Mouse (Mus musculus) induced T-regulatory cell, adult 2 months (primary cell): Measurements from ENCODE around the gene Ptcd3.
"Not testable (repeated sequence)": the region's sequence is repeated elsewhere in the genome, so short reads cannot be mapped to it uniquely, and the experiment has no call there.

ENCODE experiments used
- DNase-seq: peaks from one replicate; pipeline ENCODE4 v3.0.0-alpha.2; 2012; ENCODE audit warnings: low read depth

Gene Ptcd3

DNA sequence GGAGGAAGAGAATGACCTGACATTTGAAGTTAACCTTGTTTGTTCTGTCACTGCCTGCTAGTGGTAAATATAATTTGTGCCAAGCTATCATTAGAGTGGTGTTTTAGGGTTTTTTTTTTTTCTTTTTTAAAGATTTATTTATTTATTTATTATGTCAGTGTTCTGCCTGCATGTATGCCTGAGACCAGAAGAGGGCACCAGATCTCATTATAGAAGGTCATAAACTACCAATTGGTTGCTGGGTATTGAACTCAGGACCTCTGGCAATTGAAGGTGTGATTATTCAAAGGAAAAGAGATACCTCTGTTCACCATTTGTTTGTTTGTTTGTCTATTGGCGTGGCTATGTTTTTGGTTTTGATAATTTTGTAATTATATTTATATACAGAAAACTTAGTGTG, 39.7 kb downstream of the Ptcd3 start:
- peak; percentile 69 for DNase-seq

DNA sequence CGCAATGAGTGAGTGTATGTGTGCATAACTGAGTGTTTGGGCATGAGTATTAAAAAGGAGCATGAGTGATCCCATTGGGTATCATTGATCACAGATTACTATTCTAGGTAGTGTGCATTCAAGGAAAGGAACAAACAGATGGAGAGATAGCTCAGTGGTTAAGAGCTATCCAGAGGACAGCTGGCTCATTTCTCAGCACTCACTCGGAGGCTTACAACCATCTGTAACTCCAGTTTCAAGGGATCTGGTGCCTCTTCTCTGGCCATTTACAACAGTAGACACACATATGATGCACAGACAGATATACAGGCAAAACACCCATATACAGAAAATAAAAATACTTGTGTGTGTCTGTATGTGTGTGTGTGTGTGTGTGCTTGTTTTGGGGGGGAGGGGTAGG, 40.8 kb downstream of the Ptcd3 start:
- DNase-seq = no peak

DNA sequence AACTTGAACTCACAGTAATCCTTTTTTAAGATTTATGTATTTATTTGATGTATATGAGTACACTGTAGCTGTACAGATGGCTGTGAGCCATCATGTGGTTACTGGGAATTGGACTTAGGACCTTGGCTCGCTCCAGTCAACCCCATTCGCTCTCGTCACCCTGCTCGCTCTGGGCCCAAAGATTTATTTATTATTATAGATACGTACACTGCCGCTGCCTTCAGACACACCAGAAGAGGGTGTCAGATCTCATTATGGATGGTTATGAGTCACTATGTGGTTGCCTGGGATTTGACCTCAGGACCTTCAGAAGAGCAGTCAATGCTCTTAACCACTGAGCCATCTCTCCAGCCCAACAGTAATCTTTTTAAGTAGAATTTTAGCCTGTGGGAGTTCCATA, 61.6 kb downstream of the Ptcd3 start:
- not testable (repeated sequence) for DNase-seq

DNA sequence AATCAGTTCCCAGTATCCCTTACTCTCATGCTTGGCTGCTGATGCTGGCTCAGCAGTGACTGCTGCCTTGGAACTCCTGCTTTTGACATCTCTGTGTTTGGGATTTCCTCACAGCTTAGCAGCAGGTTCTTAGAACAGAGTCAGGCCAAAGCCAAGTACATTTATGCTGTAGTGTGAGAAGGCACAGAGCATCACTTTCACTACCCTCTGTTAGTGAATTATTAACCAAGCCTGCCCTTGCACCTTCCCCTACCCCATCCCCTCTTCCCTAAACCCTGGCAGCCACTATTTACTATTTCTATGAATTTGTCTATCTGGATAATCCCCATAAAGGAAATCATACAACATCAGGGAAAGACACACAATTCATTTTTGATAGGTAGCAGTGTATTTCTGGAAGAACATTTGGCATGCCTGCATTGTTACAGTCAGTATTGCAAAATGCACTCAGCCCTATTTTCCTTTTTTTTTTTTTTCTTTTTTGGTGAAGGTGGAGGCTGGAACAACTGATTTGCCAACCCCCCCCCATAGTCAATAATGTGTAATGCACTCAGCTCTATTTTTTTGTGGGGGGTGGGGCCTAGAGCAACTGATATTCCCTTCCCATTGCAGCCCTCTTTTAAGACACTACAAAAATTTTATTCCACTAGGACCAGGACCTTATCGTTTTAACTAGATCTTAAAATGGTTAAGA, 67.8 kb downstream of the Ptcd3 start:
- no peak for DNase-seq

DNA sequence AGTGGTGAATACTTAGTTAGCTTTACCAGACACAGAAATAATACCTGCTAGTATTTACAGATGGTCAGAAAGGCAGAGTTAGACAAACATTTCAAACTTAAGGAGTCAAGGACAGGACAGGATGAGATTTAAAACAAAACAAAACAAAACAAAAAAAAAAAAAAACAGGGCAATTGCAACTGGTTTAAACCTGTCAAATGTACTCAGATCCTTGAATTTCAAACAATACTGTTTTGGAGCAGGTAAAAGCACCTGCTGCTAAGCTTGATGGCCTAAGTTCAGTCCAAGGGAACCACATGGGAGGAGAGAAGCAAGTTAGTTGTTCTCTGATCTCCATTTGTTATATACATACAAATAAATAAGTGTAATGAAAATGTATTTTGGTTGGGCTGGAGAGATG, 68.7 kb downstream of the Ptcd3 start:
- no peak for DNase-seq

DNA sequence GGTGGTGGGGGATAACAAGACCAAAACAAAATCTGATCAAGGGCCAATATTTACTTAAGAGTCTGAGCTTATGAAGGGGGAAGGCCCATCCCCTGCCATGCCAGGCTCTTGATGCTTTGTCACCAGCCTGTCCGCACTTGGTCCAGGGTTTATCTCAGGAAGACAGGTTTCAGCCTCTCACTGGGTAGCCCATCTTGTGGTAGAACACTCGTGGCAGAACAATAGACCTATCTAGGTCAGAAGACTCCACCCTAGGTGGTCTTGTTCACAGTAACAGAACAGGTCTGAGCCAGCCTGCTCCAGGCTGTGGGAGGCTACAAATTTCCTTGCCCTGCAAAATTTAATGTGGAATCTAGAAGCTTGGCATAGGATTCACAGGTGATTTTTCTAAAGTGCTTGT, 71.7 kb downstream of the Ptcd3 start:
- no peak for DNase-seq

DNA sequence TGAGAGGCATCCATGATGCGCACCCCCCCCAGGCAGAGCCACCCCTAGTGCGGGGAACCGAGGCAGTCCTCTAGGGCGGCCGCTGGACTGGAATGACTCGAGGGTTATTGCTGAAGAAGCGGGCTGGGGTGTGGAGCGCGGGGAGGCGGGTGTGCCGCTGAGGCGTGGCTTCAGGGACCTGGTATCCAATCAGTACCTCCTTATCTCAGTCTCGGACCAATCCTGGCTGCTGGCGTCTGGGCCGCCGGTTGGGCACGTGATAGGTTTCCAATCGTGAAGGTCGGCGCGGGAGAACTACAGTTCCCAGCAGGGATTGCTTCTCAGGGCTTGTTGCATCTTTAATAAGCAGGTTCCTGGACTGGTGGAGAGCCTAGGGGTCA, 77.0 kb downstream of the Ptcd3 start:
- peak; percentile 96 for DNase-seq

DNA sequence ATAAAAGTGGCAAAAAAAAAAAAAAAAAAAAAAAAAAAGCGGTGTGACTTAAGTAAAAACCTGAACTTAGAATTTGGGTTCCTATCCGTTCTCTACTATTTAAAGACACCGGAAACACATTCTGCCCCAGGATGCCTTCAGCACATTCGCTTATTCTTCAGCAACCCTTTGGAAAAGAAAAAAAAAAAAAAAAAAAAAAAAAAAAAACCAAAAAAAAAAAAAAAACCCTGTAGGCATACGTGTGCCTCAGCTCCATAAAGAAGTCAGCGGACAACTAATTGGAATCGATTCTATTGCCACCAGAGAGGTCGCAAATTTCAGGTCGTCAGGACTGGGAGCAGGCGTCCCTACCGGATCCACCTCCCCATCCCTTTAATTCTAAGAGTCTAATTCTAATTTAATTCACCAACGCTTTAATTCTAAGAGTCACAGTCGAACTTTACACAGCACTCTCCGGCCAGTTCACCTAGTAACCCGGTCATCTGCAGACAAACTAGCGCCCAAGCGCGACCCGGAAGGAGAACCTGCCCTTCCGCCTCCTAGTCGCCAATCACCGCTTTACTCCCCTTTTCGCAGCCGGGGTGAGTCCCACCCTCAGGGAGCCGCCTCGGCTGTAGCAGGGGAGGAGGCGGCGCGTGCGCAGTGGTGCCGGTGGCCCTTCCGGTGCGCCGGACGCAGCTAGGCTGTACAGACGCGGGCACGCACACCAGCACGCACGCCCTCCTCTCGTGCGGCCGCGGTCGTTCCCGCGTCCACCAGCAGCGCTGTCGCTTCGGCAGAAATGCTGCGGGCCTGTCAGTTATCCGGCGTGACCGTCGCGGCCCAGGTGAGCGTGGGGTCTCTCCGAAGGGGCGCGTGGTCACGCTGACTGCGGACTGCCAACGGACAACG, 77.6 kb downstream of the Ptcd3 start, which contains the start of gene Immt:
Gene Immt, plus strand, starts transcription at position 642 of the 891 bp plus-strand sequence.
- DNase-seq = peak; percentile 97
